12 mouse cellular contexts compared by ENCODE assay signal in genomic region chr10:95260420-95260819, GRCm38 (mm10).
A peak's percentile ranks its signal among the peaks of the same experiment; 100 is the strongest.
DNase-seq lines count a peak whose midpoint lies in the region; ATAC-seq lines count a peak whose summit lies in the region.
"Had no signal": no experiment of that assay in that cellular context is flagged by ENCODE, and none has a peak within 500 bp of the region (broad histone marks: within the 10 kb centered on the region; RNA-seq: fewer than 3 reads in every experiment).

No protein-coding gene starts in this region.

- no peak for ATAC-seq in kidney, embryonic 16.5 days (ENCODE audit: low FRiP score, low TSS enrichment)
- no peak for ATAC-seq in forebrain, embryonic 11.5 days (replicated peaks; ENCODE audit: low FRiP score)
- ATAC-seq: forebrain, embryonic 14.5 days; intestine, embryonic 16.5 days had no signal

- H3K27ac ChIP-seq in kidney, embryonic 16.5 days (ENCODE audit: low read length) = no peak overlapping the region
- no peak overlapping the region for H3K27ac ChIP-seq in forebrain, embryonic 11.5 days (ENCODE audit: low read depth, low read length)

- no peak overlapping the region for H3K4me3 ChIP-seq in kidney, embryonic 16.5 days (ENCODE audit: low read length)
- H3K4me3 ChIP-seq in forebrain, embryonic 11.5 days (ENCODE audit: low read depth, low read length) = no peak overlapping the region

- H3K4me1 ChIP-seq in kidney, embryonic 16.5 days (ENCODE audit: insufficient read depth, low read length) = peaks cover 19% of the 10 kb centered on the region; the same call in 1 of the 2 replicates
- 0 out of 2 replicates have a peak, but pooled peaks cover 6% of the 10 kb centered on the region for H3K4me1 ChIP-seq in forebrain, embryonic 11.5 days (replicated peaks; ENCODE audit: control insufficient read depth, insufficient read depth, low read length)

- H3K4me2 ChIP-seq in kidney, embryonic 16.5 days (replicated peaks; ENCODE audit: low read depth, low read length) = no peak overlapping the region
- H3K4me2 ChIP-seq in forebrain, embryonic 11.5 days (ENCODE audit: low read depth, low read length, severe bottlenecking) = no peak overlapping the region

- H3K9me3 ChIP-seq in kidney, embryonic 16.5 days (ENCODE audit: low read length) = no peaks in the 10 kb centered on the region
- H3K9me3 ChIP-seq in forebrain, embryonic 11.5 days (ENCODE audit: control insufficient read depth, low read length) = no peaks in the 10 kb centered on the region

- H3K36me3 ChIP-seq in kidney, embryonic 16.5 days (ENCODE audit: insufficient read depth, low read length) = no peaks in the 10 kb centered on the region
- no peaks in the 10 kb centered on the region for H3K36me3 ChIP-seq in forebrain, embryonic 11.5 days (ENCODE audit: control insufficient read depth, insufficient read depth, low read length)

- H3K9ac ChIP-seq in kidney, embryonic 16.5 days (replicated peaks; ENCODE audit: low read length) = no peak overlapping the region
- no peak overlapping the region for H3K9ac ChIP-seq in forebrain, embryonic 11.5 days (ENCODE audit: low read length)

- peaks cover 10% of the 10 kb centered on the region for H3K27me3 ChIP-seq in kidney, embryonic 16.5 days (ENCODE audit: insufficient read depth, low read length)
- peaks cover 4% of the 10 kb centered on the region for H3K27me3 ChIP-seq in forebrain, embryonic 11.5 days (ENCODE audit: control insufficient read depth, insufficient read depth, low read length)

- peak; percentile 48 for DNase-seq in kidney, adult 18-20 months
- DNase-seq in adrenal gland, postnatal 10 days = peak; percentile 60
- DNase-seq in gastrocnemius, postnatal 25 days = peak; percentile 72
- peak; percentile 61 for DNase-seq in kidney, postnatal 10 days
- DNase-seq in forebrain, embryonic 11.5 days (ENCODE audit: low spot score) = no peak
- no peak for DNase-seq in MN1 (ENCODE audit: low spot score)
- no peak for DNase-seq in c-Kit-positive CD71-positive TER-119-positive erythroid progenitor cells, embryonic 14.5 days (ENCODE audit: low spot score)
- DNase-seq: cerebellum, adult 11-12 months; thymus, postnatal 14 days had no signal

- 74% methylated on average over 3 of the region's 3 CpGs for WGBS in kidney, embryonic 16.5 days
- 82% methylated on average over 3 of the region's 3 CpGs for WGBS in forebrain, embryonic 11.5 days

Comparison
In these comparisons a context has a peak if more than half of its experiments do, and no peak if none do; other contexts are left out.
1. DNase-seq: peak in kidney, adult 18-20 months (single experiment), adrenal gland, postnatal 10 days (single experiment), gastrocnemius, postnatal 25 days (single experiment) and kidney, postnatal 10 days (single experiment); none in forebrain, embryonic 11.5 days (single experiment), MN1 (single experiment) and c-Kit-positive CD71-positive TER-119-positive erythroid progenitor cells, embryonic 14.5 days (single experiment).